Mouse (Mus musculus) B cell, adult 2 months (primary cell): ENCODE results near the gene Ttc28.

ENCODE experiments used
- DNase-seq, 2 experiments: peaks; one replicate each; pipeline ENCODE4 v3.0.0; 2022

The Ttc28 gene

DNA sequence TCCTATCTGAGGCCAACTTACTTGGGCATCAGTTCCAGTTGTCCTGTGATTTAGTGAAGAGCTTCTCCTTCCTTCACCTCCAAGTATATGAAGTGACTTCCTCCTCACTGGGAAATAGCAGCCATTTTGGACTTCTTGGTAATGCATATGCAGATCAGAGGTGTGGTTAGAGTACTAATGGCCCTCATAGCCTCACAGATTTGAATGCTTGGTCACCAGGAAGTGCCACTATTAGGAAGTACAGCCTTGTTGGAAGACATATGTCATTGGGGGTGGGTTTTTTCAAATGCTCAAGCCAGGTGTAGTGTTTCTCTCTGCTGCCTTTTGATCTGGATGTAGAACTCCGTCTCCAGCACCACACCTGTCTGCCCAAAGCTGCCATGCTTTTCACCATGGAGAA lies 10.3 kb downstream of the Ttc28 start:
- no peak for DNase-seq

DNA sequence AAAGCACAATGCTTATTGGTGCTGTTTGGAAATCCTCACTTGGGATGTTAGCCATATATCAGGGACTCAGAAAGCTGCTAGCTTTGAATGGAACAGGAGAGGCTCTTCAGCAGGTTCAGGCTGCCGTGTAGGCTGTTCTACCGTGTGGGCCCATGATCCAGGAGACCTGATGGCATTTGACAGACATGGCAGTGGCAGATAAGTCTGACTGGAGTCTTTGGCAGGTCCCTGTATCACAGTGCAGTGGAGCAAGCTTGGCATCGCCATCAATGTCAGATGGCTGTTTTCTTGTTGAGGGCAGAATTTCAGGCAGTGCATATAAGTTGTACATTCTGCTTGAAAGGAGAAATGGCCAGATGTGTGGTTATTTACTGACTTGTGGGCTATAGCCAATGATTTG lies 11.0 kb downstream of the Ttc28 start:
- no peak for DNase-seq

DNA sequence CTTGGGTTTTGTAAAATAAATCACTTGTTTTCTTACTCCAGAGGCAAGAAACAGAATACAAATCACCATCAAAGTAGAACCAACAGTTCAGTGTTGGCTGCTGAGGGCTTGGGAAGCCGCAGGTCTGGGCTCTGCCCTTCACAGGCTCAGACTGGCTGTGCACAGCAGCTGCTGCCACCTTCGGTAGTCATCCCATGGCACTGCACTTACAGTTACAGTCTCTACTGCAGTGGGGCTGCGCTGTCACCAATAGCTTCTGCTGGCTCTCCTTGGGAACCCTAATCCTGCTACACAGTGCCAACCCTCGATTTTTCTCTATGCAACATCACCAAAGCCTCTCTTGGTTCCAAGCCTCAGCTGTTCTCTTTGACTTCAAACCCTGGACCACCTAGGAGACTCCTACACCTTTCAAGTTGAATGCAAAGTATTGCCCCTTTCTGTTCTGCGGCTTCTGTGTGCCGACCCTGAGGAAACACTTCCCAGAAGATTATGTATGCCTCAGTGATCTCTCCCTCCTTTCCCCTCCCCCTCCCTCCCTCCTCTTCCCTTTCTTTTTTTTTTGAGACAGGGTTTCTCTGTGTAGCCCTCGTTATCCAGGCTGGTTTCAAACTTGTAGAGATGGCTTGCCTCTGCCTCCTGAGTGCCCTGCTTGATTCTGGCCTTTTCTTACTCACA lies 17.6 kb downstream of the Ttc28 start:
- no peak for DNase-seq

DNA sequence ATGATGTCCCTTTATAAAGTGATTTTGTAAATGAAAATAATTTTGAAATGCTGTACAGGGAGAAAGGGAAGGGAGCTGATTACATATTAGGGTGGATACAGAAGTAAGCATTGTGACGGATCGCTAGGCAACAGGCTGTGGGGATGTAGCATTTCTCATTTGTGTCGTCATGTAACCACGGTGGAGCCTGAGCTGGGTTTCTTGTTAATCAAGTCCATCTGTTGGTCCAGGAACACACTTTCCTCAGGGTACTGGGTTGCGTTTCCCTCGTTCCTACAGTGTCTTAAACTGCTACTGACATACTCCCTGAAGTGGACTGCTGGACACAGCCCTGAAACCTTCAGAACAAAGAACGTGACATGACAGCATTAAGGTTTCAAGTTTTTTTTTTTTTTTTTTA lies 18.6 kb downstream of the Ttc28 start:
- DNase-seq = no peak

DNA sequence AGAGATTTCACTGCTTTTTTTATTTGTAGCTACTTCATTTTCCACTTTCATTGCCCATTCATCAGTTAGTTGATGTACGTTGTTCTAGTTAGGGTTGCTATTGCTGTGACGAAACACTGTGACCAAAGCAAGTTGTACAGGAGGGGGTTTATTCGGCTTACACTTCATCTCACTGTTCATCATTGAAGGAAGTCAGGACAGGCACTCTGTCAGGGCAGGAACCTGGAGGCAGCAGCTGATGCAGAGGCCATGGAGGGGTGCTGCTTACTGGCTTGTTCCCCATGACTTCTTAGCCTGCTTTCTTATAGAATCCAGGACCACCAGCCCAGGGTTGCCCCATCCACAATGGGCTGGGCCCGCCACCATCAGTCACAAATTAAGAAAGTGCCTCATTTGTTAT lies 19.2 kb downstream of the Ttc28 start:
- no peak for DNase-seq

DNA sequence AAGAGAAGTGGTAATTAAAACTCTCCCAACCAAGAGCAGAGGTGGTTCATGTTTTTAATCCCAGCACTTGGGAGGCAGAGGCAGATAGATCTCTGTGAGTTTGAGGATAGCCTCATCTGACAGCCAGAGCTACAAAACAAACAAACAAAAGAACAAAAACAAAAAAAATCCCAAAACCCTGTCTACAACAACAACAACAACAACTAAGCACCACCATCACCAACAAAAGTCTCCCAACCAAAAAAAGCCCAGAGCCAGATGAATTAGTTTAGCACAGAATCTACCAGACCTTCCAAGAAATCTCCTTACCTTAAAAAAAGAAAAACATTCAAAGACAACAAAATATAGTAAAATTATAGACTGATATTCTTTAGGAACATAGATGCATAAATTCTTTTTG lies 20.7 kb downstream of the Ttc28 start:
- no peak for DNase-seq

DNA sequence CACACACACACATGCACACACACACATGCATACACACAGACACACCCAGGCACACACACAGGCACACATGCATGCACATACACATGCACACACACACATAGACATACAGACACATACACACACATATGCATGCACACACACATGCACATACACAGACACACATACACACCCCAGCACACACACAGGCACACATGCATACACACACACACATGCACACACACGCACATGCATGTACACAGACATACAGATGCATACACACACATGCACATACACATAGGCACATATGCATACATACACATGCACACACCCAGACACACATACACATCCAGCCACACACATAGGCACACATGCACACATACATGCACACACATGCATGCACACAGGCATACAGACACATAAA lies 27.1 kb downstream of the Ttc28 start:
- no peak for DNase-seq

DNA sequence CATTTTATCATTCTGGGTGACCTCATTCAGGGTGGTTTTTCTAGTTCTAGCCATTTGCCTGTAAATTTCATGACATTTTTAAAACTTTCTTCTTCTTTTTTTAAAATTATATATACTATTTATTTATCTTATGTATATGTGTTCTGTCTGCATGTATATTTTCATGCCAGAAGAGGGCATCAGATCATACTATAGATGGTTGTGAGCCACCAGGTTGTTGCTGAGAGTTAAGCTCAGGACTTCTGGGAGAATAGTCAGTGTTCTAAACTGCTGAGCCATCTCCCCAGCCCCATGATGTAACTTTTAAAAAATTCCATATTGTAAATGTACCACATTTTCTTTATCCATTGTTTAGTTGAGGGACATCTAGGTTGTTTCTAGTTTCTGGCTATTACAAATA lies 29.3 kb downstream of the Ttc28 start:
- DNase-seq = peak; percentile 10 to 17

DNA sequence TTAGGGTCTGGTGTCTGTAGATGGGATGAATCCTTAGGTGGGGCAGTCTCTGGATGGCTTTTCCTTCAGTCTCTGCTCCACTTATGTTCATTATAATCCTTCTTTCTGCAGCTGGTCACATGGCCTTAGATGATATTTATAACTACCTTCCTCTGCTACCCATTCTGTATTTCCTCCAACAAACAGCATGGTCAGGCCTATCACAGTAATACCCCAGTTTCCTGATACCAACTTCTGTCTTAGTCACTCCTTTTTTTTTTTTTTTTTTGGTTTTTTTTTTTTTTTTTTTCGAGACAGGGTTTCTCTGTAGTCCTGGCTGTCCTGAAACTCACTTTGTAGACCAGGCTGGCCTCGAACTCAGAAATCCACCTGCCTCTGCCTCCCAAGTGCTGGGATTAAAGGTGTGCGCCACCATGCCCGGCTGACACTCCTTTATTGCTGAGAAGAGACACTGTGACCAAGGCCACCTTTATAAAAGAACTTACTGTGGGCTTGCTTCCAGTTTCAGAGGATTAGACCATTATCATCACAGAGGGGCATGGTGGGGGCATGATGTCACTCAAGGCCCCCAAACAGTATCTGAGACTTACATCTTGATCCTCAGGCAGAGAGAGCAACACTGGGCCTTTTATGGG lies 30.5 kb downstream of the Ttc28 start:
- no peak for DNase-seq

DNA sequence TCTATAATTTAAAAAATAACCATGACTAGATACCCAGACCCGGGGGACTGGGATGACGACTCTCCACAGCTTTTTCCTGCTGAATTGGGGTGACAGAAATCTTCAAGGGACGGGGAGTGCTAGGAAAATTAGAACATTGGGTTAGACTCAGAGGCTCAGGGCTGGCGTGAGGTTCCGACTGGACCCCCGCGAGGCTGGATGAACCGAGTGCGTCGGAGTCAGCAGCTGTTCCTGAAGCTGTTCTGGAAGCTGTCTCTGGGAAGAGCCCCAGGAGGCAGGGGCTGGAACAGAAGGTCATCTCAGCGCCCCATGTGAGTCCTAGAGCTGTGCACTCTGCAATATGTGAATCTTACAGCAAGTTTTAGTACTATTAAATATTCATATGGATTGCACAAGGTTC lies 35.3 kb downstream of the Ttc28 start:
- DNase-seq = no peak

DNA sequence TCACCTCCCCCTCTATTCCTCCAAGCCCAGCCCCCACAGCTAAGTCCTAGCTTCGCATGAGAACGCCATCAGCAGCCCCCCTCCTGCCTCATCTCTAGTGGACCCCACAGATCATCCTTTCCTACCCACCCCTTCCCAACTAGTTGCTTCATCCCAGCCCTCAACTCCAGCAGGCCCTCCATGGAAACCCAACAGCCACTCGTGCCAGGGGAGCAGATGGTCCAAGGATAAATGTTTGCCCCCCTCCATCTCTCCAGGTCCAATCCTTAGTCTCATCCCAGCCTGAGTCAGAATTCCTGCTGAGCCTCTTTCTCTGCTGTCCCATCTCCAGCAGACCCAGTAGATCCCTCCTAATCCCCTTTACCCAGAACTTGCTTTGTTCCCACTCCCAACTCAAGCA lies 36.6 kb downstream of the Ttc28 start:
- no peak for DNase-seq

DNA sequence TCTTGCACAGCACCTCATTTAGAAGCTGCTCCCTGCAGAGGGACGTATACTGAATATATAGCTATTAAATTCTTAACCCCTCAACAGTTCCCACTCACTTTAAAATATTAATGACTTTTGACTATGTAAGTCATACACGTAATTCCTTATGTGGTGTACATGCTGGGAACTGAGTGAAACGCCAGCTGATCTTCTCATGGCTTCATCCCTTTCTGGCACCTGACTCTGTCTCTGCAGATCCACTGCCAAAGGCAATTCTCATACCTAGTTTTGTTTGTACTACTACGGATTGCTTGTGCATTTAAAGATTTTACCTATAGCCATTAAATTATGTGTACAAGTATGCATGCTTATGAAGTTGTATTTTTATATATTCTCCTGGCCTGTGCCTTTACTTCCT lies 39.9 kb downstream of the Ttc28 start:
- no peak for DNase-seq

DNA sequence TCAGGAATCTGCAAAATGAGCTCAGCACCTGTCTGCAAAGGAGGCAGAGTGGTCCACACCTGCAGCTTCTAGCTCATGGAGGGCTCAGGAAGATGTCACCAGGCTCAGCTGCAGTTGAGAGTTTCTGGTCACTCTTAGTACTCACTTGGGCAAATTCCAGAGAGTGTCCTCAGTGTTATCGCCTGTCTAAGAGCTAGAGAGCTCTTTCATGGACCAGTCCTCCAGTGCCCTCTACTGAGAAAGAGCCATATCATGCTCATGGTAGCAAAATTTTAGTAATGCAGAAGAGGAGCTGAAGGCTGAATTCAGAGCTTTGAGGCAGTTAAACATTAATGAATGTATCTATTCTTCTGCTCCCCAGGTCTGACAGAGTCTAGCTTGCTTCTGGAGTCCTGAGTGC lies 43.7 kb downstream of the Ttc28 start:
- DNase-seq = no peak

DNA sequence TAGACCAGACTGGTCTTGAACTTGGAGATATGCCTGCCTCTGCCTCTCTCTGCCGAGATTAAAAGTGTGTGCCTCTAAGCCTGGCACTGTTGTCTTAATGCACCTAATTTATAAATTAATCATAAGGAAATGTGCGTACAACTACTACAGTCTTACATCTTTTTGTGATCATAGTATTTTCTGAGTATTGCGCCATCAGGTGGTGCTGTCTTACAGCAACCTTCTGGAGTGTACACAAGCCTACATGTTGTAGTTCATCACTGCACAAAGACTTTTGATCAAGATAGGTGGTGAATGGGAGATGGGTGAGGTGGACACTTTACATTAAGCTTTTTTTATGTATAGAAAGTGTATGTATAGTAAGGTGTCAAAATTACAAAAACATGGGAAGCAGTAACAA lies 45.0 kb downstream of the Ttc28 start:
- DNase-seq = no peak

DNA sequence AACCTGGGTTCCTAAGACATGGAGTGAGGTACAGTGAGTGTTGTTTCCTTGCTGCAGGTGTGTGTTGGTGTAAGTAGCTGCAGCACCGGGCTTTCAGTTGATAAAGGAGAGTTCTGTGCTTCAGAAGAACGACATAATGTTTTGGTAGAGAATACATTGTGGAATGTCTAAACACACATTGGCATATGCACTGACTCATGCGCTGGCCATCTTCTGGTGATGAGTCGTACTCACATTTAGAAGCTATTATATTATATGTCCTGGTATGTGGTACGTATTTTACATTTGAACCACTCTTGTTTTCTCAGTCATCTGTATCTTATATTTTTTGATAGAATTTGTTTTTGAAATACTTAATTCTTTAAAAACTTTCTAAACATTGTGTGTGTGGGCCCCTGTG lies 46.2 kb downstream of the Ttc28 start:
- DNase-seq = no peak

DNA sequence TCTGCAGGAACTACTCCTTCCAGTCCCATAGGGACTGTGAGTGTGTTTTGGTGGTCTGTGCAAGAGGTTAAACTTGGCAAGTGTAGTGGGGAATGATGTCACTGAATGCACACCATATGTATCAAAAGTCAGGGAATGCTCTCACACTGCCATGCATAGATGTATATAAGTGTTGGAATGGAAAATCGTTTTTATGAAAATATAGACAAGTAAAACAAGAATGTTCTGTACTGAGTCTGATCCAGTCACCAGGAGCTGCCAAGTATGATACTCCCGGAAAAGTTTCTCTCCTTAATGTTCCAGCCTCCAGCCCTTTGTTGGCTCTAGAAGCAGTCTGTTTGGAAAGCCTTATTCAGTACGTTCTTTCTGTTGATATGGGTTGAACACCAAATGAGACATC lies 48.7 kb downstream of the Ttc28 start:
- no peak for DNase-seq

DNA sequence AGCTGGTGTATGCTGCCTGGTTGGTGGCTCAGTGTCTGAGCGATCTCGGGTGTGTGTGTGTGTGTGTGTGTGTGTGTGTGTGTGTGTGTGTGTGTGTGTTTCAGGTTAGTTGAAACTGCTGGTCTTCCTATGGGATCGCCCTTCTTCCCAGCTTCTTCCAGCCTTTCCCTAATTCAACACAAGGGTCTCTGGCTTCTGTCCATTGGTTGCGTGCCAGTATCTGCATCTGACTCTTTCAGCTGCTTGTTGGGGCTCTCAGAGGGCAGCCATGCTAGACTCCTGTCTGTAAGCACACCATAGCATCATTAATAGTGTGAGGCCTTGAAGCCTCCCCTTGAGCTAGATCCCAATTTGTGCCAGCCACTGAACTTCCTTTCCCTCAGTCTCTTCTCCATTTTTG lies 49.7 kb downstream of the Ttc28 start:
- DNase-seq = no peak

DNA sequence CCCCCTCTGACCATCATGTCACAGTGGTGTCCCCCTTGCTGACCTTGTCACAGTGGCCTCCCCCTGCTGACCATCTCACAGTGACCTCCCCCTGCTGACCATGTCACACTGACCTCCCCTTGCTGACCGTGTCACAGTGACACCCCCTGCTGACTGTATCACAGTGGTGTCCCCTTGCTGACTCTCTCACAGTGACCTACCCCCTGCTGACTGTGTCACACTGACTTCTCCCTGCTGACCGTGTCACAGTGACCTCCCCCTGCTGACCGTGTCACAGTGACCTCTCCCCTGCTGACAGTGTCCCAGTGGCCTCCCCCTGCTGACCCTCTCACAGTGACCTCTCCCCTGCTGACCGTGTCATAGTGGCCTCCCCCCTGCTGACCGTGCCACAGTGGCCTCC lies 57.0 kb downstream of the Ttc28 start:
- no peak for DNase-seq

DNA sequence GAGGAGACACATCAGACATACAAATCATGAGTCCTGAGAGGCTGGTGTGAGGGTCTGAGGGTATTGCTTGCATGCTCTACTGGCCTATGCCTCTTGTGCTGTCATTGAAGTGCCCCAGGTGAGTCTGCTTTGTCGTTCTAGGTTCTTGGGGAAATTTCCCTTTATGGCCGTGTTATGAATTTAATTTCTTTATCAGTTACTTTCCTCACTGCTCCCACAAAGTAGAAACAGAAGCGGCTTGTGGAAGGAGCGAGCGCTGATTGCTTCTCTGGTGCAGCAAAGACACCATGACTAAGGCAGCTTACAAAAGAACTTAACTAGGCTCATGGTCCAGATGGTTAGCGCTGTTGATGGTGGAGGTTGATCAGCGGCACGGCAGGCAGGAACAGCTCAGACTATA lies 64.7 kb downstream of the Ttc28 start:
- DNase-seq = no peak

DNA sequence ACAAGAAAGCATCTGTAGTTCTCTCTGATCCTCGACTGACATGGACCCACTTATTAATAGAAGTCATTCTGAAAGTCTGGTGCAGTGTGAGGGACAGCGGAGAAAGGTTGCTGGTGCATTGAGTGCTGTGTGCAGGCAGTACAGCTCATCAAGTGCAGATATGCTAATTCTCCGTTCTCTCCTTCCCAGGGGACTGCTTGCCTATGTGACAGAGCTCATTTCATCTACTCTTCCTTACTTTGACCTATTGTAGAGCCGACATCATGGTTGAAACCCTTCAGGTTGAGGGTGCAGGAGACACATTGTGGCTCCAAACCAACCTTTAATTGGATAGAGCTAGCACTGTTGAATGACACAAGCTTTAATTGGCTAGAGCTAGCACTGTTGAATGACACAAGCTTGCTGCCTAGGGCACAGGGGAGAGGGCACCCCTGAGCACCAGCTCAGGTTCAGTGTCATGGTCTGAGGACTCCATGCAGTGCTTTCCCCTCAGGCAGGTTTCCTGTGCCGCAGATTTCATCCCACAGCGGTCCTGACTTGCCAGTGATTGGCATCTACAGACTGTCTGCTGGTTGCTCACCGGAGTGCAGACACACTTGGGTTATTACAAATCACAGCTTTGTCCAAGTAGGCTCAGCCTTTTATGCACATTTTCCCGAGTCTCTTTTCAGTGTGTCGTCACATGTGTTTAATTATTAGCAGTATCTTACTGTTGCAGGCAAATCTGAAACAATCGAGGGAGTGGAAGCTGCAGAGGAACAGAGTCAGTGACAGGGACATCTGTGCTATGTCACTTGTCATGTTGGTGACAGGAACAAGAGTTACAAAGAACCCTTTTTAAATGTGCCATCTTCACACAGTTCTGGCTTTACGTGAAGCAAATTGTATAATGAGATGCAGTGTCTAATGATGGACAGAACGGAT lies 69.1 kb downstream of the Ttc28 start:
- DNase-seq = no peak

DNA sequence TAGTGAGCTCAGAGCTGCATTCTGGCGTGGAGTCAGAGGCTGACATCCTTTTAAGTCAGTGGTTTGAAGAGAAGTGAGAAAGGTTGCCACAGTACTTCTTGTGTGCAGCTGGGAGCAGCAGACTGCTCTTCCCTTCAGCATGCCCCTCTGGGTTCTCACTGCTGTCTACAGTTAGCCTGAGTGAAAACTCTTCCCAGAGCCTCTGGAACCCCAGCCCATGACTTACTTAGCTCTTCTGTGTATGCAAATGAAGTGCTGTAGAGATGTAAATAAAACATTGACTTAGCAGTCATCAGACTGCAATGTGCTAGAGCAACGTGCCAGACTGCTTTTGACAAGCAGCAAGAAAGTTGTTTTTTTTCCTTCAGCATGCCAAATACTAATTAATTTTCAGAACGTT lies 70.2 kb downstream of the Ttc28 start:
- no peak for DNase-seq

DNA sequence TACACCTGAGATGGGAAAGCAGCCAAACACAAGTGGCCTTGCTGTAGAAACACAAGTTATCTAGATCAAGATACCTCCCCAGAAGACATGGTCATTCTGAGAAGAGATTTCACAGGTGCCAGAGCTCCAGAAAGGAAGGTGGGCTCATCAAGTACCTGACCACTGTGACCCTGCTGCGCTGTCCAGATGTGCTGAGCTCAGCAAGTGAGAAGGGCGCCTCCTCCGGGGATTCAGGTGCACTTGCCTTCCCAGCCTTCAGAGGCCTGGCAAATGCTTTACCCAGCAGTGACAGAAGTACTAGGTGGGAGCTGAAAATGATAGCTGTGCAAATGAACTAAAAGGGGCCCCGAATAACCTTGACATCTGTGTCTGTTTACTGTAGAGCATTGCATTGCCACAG lies 78.6 kb downstream of the Ttc28 start:
- no peak for DNase-seq

DNA sequence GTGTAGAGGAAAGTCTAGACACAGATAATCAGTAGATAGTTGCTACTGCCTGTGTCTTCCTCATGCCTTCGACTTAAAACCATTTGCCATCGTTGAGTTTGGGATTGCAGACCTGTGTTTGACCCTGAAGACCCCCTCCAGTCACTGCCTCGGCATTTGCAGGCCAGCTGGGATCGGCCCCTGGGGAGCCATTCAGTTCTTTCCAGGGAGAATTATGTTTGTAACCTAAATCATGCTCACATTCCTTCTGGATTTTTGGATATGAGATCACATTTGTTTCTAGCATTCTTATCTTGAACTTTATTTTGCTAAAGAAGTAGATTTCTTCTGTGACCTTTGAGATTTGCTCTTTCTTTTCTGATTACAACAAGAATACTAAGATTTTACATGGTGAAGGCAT lies 80.5 kb downstream of the Ttc28 start:
- no peak for DNase-seq

DNA sequence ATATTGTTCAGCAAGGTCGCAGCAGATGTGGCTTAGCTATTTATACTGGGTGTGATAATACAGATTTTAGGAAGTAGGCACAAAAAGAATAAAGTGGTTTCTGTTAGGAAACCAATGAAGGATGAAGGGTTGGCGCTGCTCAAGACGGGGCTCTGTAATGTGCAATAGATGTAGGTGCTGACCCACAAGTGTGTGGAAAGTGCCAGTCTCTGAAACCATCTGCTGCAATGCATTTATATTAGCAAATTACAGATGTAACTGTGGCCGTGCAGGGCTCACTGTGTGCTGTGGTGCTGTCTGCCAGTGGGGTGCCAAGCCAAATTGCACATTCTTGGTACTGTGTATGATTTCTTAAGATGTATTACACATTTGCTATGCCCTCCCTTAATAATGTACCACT lies 81.3 kb downstream of the Ttc28 start:
- peak; percentile 23 to 33 for DNase-seq
